Mouse (Mus musculus): ENCODE measurements around the gene Dot1l.

GRCm38 (mm10) chr10:80822528-80822927, 67.5 kb downstream of the Dot1l start:
- no peak for TF ChIP-seq TCF3 (IDR thresholded peaks at IDR 0.05; ENCODE audit: insufficient read length, low read depth)
- TF ChIP-seq CEBPB (IDR thresholded peaks at IDR 0.05; ENCODE audit: insufficient read depth, poor library complexity, severe bottlenecking) = no peak
- no peak for TF ChIP-seq E2F4 (IDR thresholded peaks at IDR 0.05; ENCODE audit: insufficient read depth)
- TF ChIP-seq POLR2AphosphoS2 (IDR thresholded peaks at IDR 0.05; ENCODE audit: insufficient read length, low read depth) = no peak
